Mouse (Mus musculus): ENCODE data around the gene Rnf213. TPM values are rescaled to one million over a fixed set of nuclear protein-coding genes. Genes with fewer than 3 reads are reported as not detected.

Rnf213 gene
- polyA plus RNA-seq (2014; fragmentation: Nextera tagmentation; extraction: Ambion mirVana), result 10.4 and 11.0 TPM in 2 replicates

DNA sequence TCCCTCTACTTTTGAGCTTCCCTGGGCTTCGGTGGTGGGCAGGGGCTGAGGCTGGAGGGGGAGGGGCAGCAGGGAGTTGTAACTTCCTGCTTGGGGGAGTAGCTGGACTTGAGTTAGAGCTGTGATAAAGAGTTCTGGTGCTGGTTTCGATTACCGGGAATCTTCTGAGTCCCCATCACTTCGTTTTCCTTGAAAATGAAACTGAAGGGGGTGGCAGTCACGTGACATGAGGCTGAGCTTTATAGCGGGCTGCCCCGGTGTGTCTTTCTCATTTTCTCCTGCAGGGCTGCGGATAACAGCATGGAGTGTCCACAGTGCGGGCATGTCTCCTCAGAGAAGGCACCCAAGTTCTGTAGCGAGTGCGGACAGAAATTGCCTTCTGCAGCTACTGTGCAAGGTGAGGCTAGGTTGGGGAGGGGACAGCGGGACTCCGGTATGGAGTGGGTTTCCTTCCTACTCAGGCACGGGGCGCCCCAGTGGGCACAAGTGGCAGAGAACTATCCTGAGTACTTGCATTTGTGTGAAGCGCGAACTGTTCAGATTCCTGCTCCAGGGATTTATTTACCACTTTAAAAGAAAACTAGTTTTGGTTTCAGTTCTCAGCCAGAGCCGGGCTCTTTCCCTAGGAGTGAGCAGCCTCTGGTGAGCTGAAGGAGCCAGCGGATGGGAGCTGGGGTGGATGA lies at the start of gene Rnf213:
Gene Rnf213, plus strand, starts transcription at position 301 of the 683 bp plus-strand sequence.
- Histone ChIP-seq H3K4me3 (ENCODE audit: low read depth, low read length) (peak within 1 kb of the TSS; percentile 64), H3K4me2 (peak within 1 kb of the TSS; percentile 96), H3K9ac (ENCODE audit: low read depth, low read length) (peak within 1 kb of the TSS; percentile 75), H3K4me1 (ENCODE audit: control insufficient read depth, insufficient read depth, low read length) (peaks cover 27% of the 10 kb centered on the region), H3K27me3 (ENCODE audit: control insufficient read depth, insufficient read depth, low read length) (peaks cover 14% of the 10 kb centered on the region), H3K9me3 (replicated peaks; ENCODE audit: control insufficient read depth, low read length) (no peaks in the 10 kb centered on the region), H3K36me3 (ENCODE audit: control insufficient read depth, insufficient read depth, low read length) (no peaks in the 10 kb centered on the region), H3K27ac (ENCODE audit: low read depth, low read length) (0 out of 2 replicates have a peak within 1 kb of the TSS, but pooled peaks have one; percentile 29)
- WGBS (ENCODE audit: insufficient replicate concordance), result under 1% methylated on average over 19 of the region's 19 CpGs
- ATAC-seq (replicated peaks; ENCODE audit: insufficient number of reproducible peaks, low FRiP score, low TSS enrichment), result peak; percentile 41; the same call in 1 of the 2 replicates

DNA sequence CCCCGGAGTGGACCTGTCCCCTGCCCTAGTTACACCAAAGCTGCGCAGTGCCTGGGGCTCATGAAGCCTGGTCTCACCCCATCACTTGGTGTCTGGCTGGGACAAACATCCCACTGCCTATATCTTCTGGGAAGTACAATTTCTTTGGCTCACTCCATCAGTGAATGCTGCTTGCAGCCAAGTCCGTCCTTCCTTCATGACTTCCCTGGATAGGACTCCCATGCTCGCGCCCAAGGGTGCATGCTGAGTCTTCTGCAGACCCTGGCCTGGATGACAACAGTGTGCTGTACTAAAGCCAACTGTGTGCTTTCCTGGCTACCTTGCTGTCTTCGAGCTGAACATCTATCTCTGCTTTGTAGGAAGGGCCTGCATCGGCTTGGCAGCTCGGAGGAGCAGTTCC lies 48.7 kb upstream of the Rnf213 start:
- Histone ChIP-seq H3K36me3 (ENCODE audit: control insufficient read depth, insufficient read depth, low read length) (no peaks in the 10 kb centered on the region), H3K4me2 (no peak overlapping the region), H3K4me1 (ENCODE audit: control insufficient read depth, insufficient read depth, low read length) (peaks cover 8% of the 10 kb centered on the region; the same call in 1 of the 2 replicates), H3K27ac (ENCODE audit: low read depth, low read length) (no peak overlapping the region), H3K9me3 (replicated peaks; ENCODE audit: control insufficient read depth, low read length) (no peaks in the 10 kb centered on the region), H3K27me3 (ENCODE audit: control insufficient read depth, insufficient read depth, low read length) (no peaks in the 10 kb centered on the region), H3K4me3 (ENCODE audit: low read depth, low read length) (no peak overlapping the region), H3K9ac (ENCODE audit: low read depth, low read length) (no peak overlapping the region)
- no peak for ATAC-seq (replicated peaks; ENCODE audit: insufficient number of reproducible peaks, low FRiP score, low TSS enrichment)
- WGBS (ENCODE audit: insufficient replicate concordance), result 78% methylated on average over 8 of the region's 8 CpGs

DNA sequence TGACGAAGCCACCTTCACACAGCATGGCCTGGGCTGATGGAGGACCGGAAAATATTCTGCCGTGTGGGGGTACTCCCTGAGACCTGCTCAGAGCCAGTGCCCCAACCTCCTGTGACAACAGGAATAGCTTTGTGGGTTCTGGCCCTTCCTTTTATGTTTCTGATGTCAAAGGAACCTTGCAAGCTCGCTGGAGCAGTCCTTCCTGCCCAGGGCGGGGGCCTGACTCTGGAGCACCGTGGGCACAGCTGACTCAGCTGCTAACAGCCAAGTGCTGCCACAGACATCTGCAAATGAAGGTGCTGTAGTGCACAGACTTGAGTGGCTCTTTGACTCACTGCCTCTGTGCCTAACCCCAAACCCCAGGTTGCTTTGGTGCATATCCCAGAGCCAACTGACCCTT lies 48.0 kb upstream of the Rnf213 start:
- Histone ChIP-seq H3K4me3 (ENCODE audit: low read depth, low read length) (no peak overlapping the region), H3K4me2 (no peak overlapping the region), H3K27me3 (ENCODE audit: control insufficient read depth, insufficient read depth, low read length) (no peaks in the 10 kb centered on the region), H3K4me1 (ENCODE audit: control insufficient read depth, insufficient read depth, low read length) (peaks cover 8% of the 10 kb centered on the region; the same call in 1 of the 2 replicates), H3K9me3 (replicated peaks; ENCODE audit: control insufficient read depth, low read length) (no peaks in the 10 kb centered on the region), H3K27ac (ENCODE audit: low read depth, low read length) (no peak overlapping the region), H3K36me3 (ENCODE audit: control insufficient read depth, insufficient read depth, low read length) (no peaks in the 10 kb centered on the region), H3K9ac (ENCODE audit: low read depth, low read length) (no peak overlapping the region)
- WGBS (ENCODE audit: insufficient replicate concordance), result 63% methylated on average over 6 of the region's 6 CpGs
- no peak for ATAC-seq (replicated peaks; ENCODE audit: insufficient number of reproducible peaks, low FRiP score, low TSS enrichment)

DNA sequence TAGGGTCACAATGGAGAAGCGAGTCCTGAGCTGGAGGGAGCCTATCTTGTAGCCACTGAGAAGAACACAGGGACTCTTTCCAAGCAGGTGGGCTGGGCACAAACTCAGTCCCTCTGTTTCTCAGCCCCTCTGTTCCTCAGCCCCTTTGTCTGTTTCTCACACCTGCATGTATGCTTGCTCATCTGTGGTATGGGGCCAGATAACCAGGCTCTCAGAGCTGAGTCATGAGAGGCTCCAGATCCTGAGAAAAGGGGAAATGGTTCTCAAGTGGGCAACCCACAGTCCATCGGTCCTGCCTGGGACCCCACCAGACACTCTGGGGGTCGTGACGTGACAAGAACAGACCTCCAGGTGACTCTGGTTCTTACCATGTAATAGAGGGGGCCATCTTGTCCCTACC lies 45.8 kb upstream of the Rnf213 start:
- Histone ChIP-seq H3K4me2 (no peak overlapping the region), H3K9ac (ENCODE audit: low read depth, low read length) (no peak overlapping the region), H3K9me3 (replicated peaks; ENCODE audit: control insufficient read depth, low read length) (no peaks in the 10 kb centered on the region), H3K27ac (ENCODE audit: low read depth, low read length) (no peak overlapping the region), H3K4me3 (ENCODE audit: low read depth, low read length) (no peak overlapping the region), H3K4me1 (ENCODE audit: control insufficient read depth, insufficient read depth, low read length) (peaks cover 7% of the 10 kb centered on the region; the same call in 1 of the 2 replicates), H3K36me3 (ENCODE audit: control insufficient read depth, insufficient read depth, low read length) (no peaks in the 10 kb centered on the region), H3K27me3 (ENCODE audit: control insufficient read depth, insufficient read depth, low read length) (no peaks in the 10 kb centered on the region)
- 77% methylated on average over 4 of the region's 4 CpGs for WGBS (ENCODE audit: insufficient replicate concordance)
- no peak for ATAC-seq (replicated peaks; ENCODE audit: insufficient number of reproducible peaks, low FRiP score, low TSS enrichment)

DNA sequence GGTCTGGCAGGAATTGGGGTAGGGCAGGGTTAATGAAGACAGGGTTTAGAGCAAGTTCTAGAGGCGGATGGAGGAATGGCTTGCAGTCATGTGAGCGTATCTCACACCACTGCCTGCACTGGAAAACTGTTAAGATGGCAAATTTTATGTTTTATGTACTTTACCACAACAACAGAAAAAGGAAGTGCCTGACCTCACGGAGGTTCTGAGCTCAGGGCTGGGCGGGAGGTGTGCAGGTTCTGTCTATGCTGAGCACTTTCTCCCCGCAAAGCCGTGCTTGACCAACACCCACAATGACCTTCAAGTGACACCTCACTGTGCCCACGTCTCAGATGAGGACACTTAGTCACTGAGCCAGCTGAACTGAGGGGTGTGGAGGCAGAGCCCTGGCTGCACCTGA lies 40.8 kb upstream of the Rnf213 start:
- no peak overlapping the region for H3K4me3 ChIP-seq (ENCODE audit: low read depth, low read length)
- no peak for ATAC-seq (replicated peaks; ENCODE audit: insufficient number of reproducible peaks, low FRiP score, low TSS enrichment)
- H3K27ac ChIP-seq (ENCODE audit: low read depth, low read length), result no peak overlapping the region
- H3K4me1 ChIP-seq (ENCODE audit: control insufficient read depth, insufficient read depth, low read length), result peaks cover 14% of the 10 kb centered on the region
- no peak overlapping the region for H3K4me2 ChIP-seq
- no peak overlapping the region for H3K9ac ChIP-seq (ENCODE audit: low read depth, low read length)
- no peaks in the 10 kb centered on the region for H3K9me3 ChIP-seq (replicated peaks; ENCODE audit: control insufficient read depth, low read length)
- WGBS (ENCODE audit: insufficient replicate concordance), result 71% methylated on average over 7 of the region's 7 CpGs
- H3K36me3 ChIP-seq (ENCODE audit: control insufficient read depth, insufficient read depth, low read length), result no peaks in the 10 kb centered on the region
- no peaks in the 10 kb centered on the region for H3K27me3 ChIP-seq (ENCODE audit: control insufficient read depth, insufficient read depth, low read length)

DNA sequence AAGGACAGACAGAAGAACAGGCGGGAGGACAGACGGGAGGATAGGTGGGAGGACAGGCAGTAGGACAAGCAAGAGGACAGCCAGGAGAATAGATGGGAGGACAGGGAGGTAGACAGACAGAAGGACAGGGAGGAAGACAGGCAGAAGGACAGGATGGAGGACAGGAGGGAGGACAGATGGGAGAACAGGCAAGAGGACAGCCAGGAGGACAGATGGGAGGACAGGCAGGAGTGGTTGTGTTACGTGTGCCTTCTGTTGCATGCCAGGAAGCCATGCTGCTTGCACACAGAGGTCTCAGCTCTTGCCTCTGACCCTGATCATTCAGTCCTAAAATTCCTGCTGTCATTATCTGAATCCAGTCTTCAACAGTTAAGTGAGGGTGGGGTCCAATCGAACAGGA lies 39.0 kb upstream of the Rnf213 start:
- H3K9ac ChIP-seq (ENCODE audit: low read depth, low read length), result no peak overlapping the region
- peaks cover 14% of the 10 kb centered on the region for H3K4me1 ChIP-seq (ENCODE audit: control insufficient read depth, insufficient read depth, low read length)
- WGBS (ENCODE audit: insufficient replicate concordance), result 77% methylated on average over 4 of the region's 4 CpGs

DNA sequence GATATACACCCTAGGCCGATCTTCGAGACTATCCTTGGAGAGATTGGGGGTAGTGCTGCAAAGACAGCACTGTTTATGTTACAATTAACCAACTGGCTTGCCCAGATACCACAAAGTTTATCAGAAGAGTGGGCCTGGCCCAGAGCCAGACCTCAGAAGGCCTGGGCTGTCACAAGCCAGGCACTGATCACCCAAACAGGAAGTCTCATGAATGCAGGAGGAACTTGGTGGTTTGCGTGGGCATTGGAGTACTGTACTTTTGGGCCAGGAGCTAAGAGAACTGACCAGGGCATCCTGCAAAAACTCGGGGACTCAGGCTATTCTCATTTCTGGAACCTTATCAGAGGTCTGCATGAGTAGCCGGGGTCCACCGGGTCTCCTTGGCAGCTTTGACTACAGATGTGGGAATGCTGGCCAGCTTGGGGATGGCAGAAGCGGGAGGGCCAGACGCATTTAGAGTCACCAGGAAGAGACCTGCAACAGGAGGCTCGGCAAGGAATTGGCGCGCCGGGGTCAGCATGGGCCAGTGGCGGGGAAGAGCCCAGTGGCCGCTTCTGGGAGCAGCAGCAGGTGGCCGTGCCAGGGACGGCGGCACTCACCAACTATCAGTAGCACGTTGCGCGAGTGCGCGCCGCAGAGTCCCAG lies 38.0 kb upstream of the Rnf213 start:
- ATAC-seq (replicated peaks; ENCODE audit: insufficient number of reproducible peaks, low FRiP score, low TSS enrichment), result 0 out of 2 replicates have a peak, but pooled peaks have one; percentile 23
- WGBS (ENCODE audit: insufficient replicate concordance), result 2% methylated on average over 23 of the region's 23 CpGs
- peak overlapping the region; percentile 80 for H3K4me3 ChIP-seq (ENCODE audit: low read depth, low read length)

More for the DNA sequence above, 39.0 kb upstream of the Rnf213 start:
- H3K27me3 ChIP-seq (ENCODE audit: control insufficient read depth, insufficient read depth, low read length), result no peaks in the 10 kb centered on the region
- no peak overlapping the region for H3K4me3 ChIP-seq (ENCODE audit: low read depth, low read length)
- H3K36me3 ChIP-seq (ENCODE audit: control insufficient read depth, insufficient read depth, low read length), result no peaks in the 10 kb centered on the region
- no peak overlapping the region; the same call in 1 of the 2 replicates for H3K4me2 ChIP-seq
- no peaks in the 10 kb centered on the region for H3K9me3 ChIP-seq (replicated peaks; ENCODE audit: control insufficient read depth, low read length)
- no peak for ATAC-seq (replicated peaks; ENCODE audit: insufficient number of reproducible peaks, low FRiP score, low TSS enrichment)
- H3K27ac ChIP-seq (ENCODE audit: low read depth, low read length), result no peak overlapping the region

DNA sequence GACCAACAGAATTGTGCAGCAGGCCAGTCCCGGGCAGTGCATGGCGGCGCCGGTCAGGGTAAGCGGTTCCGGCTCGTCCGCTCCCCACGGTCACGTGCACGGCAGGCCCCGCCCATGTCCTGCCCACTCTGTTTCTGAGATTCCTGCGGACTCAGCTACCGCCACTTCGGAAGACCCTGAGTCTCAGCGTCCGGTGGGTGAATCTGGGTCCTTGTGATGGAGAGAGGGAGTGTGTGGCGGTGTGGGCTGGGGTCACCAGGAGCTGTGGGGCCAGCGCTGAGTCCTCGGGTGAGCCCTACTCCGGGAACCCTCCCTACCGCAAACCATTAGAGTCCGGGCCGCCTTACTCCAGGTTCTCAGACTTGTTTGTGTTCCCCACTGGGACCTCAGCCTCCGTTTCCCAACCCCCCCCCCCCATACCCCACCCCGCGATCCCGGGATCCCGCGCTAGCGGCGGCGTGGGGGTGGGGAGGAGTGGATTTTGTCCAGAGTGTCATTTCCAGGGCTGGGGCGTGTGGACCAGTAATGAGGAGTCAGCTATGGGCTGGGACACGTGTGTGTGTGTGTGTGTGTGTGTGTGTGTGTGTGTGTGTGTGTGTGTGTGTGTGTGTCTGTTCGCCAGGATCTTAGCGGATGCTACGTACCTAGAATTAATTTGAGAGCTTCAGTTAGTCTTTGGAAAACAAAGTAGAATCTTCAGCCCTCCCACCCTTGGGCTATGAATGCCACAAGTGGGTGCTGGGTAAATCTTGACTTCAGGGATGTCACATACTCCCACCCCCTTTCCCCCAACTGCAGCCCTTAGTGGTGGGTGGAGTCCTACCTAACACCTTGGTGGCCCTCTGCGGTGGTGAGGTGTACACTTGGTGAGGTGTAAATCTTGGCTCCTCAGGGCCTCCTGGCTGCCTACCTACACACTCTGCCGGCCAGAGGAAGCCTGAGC lies 37.2 kb upstream of the Rnf213 start, which contains the start of the genes Sgsh and Slc26a11:
Gene Sgsh, minus strand, starts transcription at position 94 of the 943 bp plus-strand sequence.
Gene Slc26a11, plus strand, starts transcription at position 115 of the 943 bp plus-strand sequence.
- Histone ChIP-seq H3K4me1 (ENCODE audit: control insufficient read depth, insufficient read depth, low read length) (peaks cover 14% of the 10 kb centered on the region), H3K9me3 (replicated peaks; ENCODE audit: control insufficient read depth, low read length) (no peaks in the 10 kb centered on the region), H3K4me3 (ENCODE audit: low read depth, low read length) (peak within 1 kb of the TSS; percentile 80), H3K27me3 (ENCODE audit: control insufficient read depth, insufficient read depth, low read length) (no peaks in the 10 kb centered on the region), H3K9ac (ENCODE audit: low read depth, low read length) (peak within 1 kb of the TSS; percentile 82), H3K36me3 (ENCODE audit: control insufficient read depth, insufficient read depth, low read length) (no peaks in the 10 kb centered on the region), H3K27ac (ENCODE audit: low read depth, low read length) (peak within 1 kb of the TSS; percentile 90), H3K4me2 (peak within 1 kb of the TSS; percentile 89)
- WGBS (ENCODE audit: insufficient replicate concordance), result 3% methylated on average over 40 of the region's 40 CpGs
- peak; percentile 88 for ATAC-seq (replicated peaks; ENCODE audit: insufficient number of reproducible peaks, low FRiP score, low TSS enrichment)

More for the DNA sequence above, 38.0 kb upstream of the Rnf213 start:
- Histone ChIP-seq H3K27ac (ENCODE audit: low read depth, low read length) (peak overlapping the region; percentile 90), H3K4me2 (peak overlapping the region; percentile 89), H3K9ac (ENCODE audit: low read depth, low read length) (peak overlapping the region; percentile 82), H3K27me3 (ENCODE audit: control insufficient read depth, insufficient read depth, low read length) (no peaks in the 10 kb centered on the region), H3K9me3 (replicated peaks; ENCODE audit: control insufficient read depth, low read length) (no peaks in the 10 kb centered on the region), H3K4me1 (ENCODE audit: control insufficient read depth, insufficient read depth, low read length) (peaks cover 14% of the 10 kb centered on the region), H3K36me3 (ENCODE audit: control insufficient read depth, insufficient read depth, low read length) (no peaks in the 10 kb centered on the region)
